In genomic region chr3:85145568-85145967, GRCm38 (mm10) we compare ENCODE assay signal across 10 mouse cellular contexts.
DNase-seq lines count a peak whose midpoint lies in the region; ATAC-seq and TF ChIP-seq lines count a peak whose summit lies in the region.
"Had no signal": no experiment of that assay in that cellular context is flagged by ENCODE, and none has a peak within 500 bp of the region (broad histone marks: within the 10 kb centered on the region; RNA-seq: fewer than 3 reads in every experiment).

No protein-coding gene starts in this region.

- no peak for TF ChIP-seq POLR2A in myocyte (IDR thresholded peaks at IDR 0.05; ENCODE audit: insufficient read length, low read depth)

- TF ChIP-seq CTCF in lung, embryonic 14.5 days (IDR thresholded peaks at IDR 0.05; ENCODE audit: low read depth): no peak

- no peaks in the 10 kb centered on the region for H3K27me3 ChIP-seq in lung, embryonic 14.5 days (ENCODE audit: insufficient read depth, low read length)
- H3K27me3 ChIP-seq in myocyte (ENCODE audit: control insufficient read depth, insufficient read depth, insufficient read length): no peaks in the 10 kb centered on the region
- H3K27me3 ChIP-seq: embryonic facial prominence, embryonic 13.5 days had no signal

- H3K4me1 ChIP-seq in lung, embryonic 14.5 days (ENCODE audit: insufficient read depth): no peaks in the 10 kb centered on the region
- H3K4me1 ChIP-seq: embryonic facial prominence, embryonic 13.5 days had no signal

- DNase-seq in adrenal gland, postnatal 10 days: peak; percentile 38
- DNase-seq in adrenal gland, postnatal 4 days (ENCODE audit: low spot score in 2 of 2): no peak
- DNase-seq in lung, embryonic 14.5 days: peak; percentile 87
- no peak for DNase-seq in lung, postnatal 36 days
- DNase-seq in layer of hippocampus, postnatal 14 days (ENCODE audit: low spot score in 2 of 2): no peak
- no peak for DNase-seq in spleen, postnatal 10 days (ENCODE audit: low spot score in 2 of 2)
- DNase-seq: gastrocnemius, postnatal 10 days had no signal

- H3K9ac ChIP-seq in lung, embryonic 14.5 days: no peak overlapping the region
- H3K9ac ChIP-seq: embryonic facial prominence, embryonic 13.5 days had no signal

- H3K9me3 ChIP-seq in lung, embryonic 14.5 days (ENCODE audit: low read depth, low read length): no peaks in the 10 kb centered on the region
- H3K9me3 ChIP-seq: embryonic facial prominence, embryonic 13.5 days had no signal

- WGBS in lung, embryonic 14.5 days: 23% methylated on average over 7 of the region's 7 CpGs

- no peak for ATAC-seq in lung, embryonic 14.5 days (ENCODE audit: insufficient read depth)
- 0 out of 2 replicates have a peak, but pooled peaks have one; percentile 42 for ATAC-seq in common myeloid progenitor, adult 5-6 weeks (replicated peaks; ENCODE audit: low read depth, poor library complexity, severe bottlenecking)

- no peak overlapping the region for H3ac ChIP-seq in myocyte (ENCODE audit: control insufficient read depth, insufficient read length)

- no peaks in the 10 kb centered on the region for H3K79me2 ChIP-seq in myocyte (ENCODE audit: control insufficient read depth, insufficient read depth)

- no peak overlapping the region for H3K4me2 ChIP-seq in lung, embryonic 14.5 days
- H3K4me2 ChIP-seq in myocyte (ENCODE audit: low read depth): no peak overlapping the region
- H3K4me2 ChIP-seq: embryonic facial prominence, embryonic 13.5 days had no signal

- no peak overlapping the region for H3K27ac ChIP-seq in lung, embryonic 14.5 days (ENCODE audit: low read depth)
- H3K27ac ChIP-seq: embryonic facial prominence, embryonic 13.5 days had no signal

- no peaks in the 10 kb centered on the region for H3K36me3 ChIP-seq in lung, embryonic 14.5 days (ENCODE audit: insufficient read depth)
- H3K36me3 ChIP-seq in myocyte (ENCODE audit: control insufficient read depth, insufficient read depth): no peaks in the 10 kb centered on the region
- H3K36me3 ChIP-seq: embryonic facial prominence, embryonic 13.5 days had no signal

- no peak overlapping the region for H3K4me3 ChIP-seq in lung, embryonic 14.5 days (ENCODE audit: low read depth, low read length)
- no peak overlapping the region for H3K4me3 ChIP-seq in myocyte
- H3K4me3 ChIP-seq: embryonic facial prominence, embryonic 13.5 days had no signal

TF ChIP-seq in myocyte, 11 proteins besides CTCF, POLR2A, EP300 and RAD21:
- TF ChIP-seq MYOD1 (IDR thresholded peaks at IDR 0.05; ENCODE audit: control insufficient read depth in 1 of 3, insufficient read length in 2 of 3, low read depth in 2 of 3) (no peak), USF1 (IDR thresholded peaks at IDR 0.05; ENCODE audit: low read depth) (peak; percentile 27), E2F4 (IDR thresholded peaks at IDR 0.05; ENCODE audit: insufficient read depth) (no peak), SRF (IDR thresholded peaks at IDR 0.05; ENCODE audit: control insufficient read depth, insufficient read length, low read depth) (no peak), TCF3 (IDR thresholded peaks at IDR 0.05; ENCODE audit: insufficient read length, low read depth) (no peak), CEBPB (IDR thresholded peaks at IDR 0.05; ENCODE audit: insufficient read depth, poor library complexity, severe bottlenecking) (no peak), POLR2AphosphoS2 (IDR thresholded peaks at IDR 0.05; ENCODE audit: insufficient read length, low read depth) (no peak), REST (IDR thresholded peaks at IDR 0.05; ENCODE audit: insufficient read depth, insufficient read length) (no peak)

Comparison
In these comparisons a context has a peak if more than half of its experiments do, and no peak if none do; other contexts are left out.
1. DNase-seq: peak in adrenal gland, postnatal 10 days (single experiment) and lung, embryonic 14.5 days (single experiment); none in adrenal gland, postnatal 4 days (0 of 2), lung, postnatal 36 days (single experiment), layer of hippocampus, postnatal 14 days (0 of 2) and spleen, postnatal 10 days (0 of 2).